Mouse (Mus musculus): ENCODE data around the gene Abcb6. TPM values are rescaled to one million over a fixed set of nuclear protein-coding genes. Genes with fewer than 3 reads are reported as not detected.
A peak's percentile ranks its signal among the peaks of the same experiment; 100 is the strongest.

Abcb6 gene
- polyA plus RNA-seq, 1 experiment from 2014 or later = 32.6 TPM

GRCm38 (mm10) chr1:75215785-75216184, 35.6 kb upstream of the Abcb6 start:
- Histone ChIP-seq H3K9me3 (no peaks in the 10 kb centered on the region), H3K4me3 (no peak overlapping the region), H3K36me3 (peaks cover 47% of the 10 kb centered on the region), H3K4me1 (replicated peaks) (peaks cover 42% of the 10 kb centered on the region), H3K27ac (no peak overlapping the region), H3K27me3 (ENCODE audit: insufficient read depth, poor library complexity, severe bottlenecking) (peaks cover 55% of the 10 kb centered on the region)
- no peak for DNase-seq (ENCODE audit: low spot score)
- WGBS = 94% methylated on average over 9 of the region's 9 CpGs

- Histone ChIP-seq H3K27me3 (ENCODE audit: insufficient read depth, poor library complexity, severe bottlenecking) (peaks cover 46% of the 10 kb centered on the region), H3K4me3 (no peak overlapping the region), H3K27ac (no peak overlapping the region), H3K4me1 (replicated peaks) (peaks cover 46% of the 10 kb centered on the region), H3K36me3 (peaks cover 47% of the 10 kb centered on the region), H3K9me3 (no peaks in the 10 kb centered on the region)
- DNase-seq (ENCODE audit: low spot score) = no peak
- whole genome bisulfite sequencing = 87% methylated on average over 5 of the region's 5 CpGs
Observed at GRCm38 (mm10) chr1:75214886-75215285, 34.7 kb upstream of the Abcb6 start.

GRCm38 (mm10) chr1:75214442-75214841, 34.2 kb upstream of the Abcb6 start:
- H3K4me1 ChIP-seq (replicated peaks) = peaks cover 46% of the 10 kb centered on the region
- no peak for DNase-seq (ENCODE audit: low spot score)
- H3K27ac ChIP-seq = no peak overlapping the region
- peaks cover 42% of the 10 kb centered on the region for H3K27me3 ChIP-seq (ENCODE audit: insufficient read depth, poor library complexity, severe bottlenecking)
- no peaks in the 10 kb centered on the region for H3K9me3 ChIP-seq
- H3K4me3 ChIP-seq = no peak overlapping the region
- 90% methylated on average over 2 of the region's 2 CpGs for WGBS
- H3K36me3 ChIP-seq = peaks cover 47% of the 10 kb centered on the region

- H3K4me3 ChIP-seq = no peak overlapping the region
- H3K4me1 ChIP-seq (replicated peaks) = peaks cover 44% of the 10 kb centered on the region
- 86% methylated on average over 7 of the region's 7 CpGs for WGBS
- no peaks in the 10 kb centered on the region for H3K9me3 ChIP-seq
- DNase-seq (ENCODE audit: low spot score) = no peak
- H3K27ac ChIP-seq = no peak overlapping the region
- peaks cover 47% of the 10 kb centered on the region for H3K36me3 ChIP-seq
- H3K27me3 ChIP-seq (ENCODE audit: insufficient read depth, poor library complexity, severe bottlenecking) = peaks cover 36% of the 10 kb centered on the region
Observed at GRCm38 (mm10) chr1:75213096-75213495, 32.9 kb upstream of the Abcb6 start.

- peaks cover 30% of the 10 kb centered on the region for H3K27me3 ChIP-seq (ENCODE audit: insufficient read depth, poor library complexity, severe bottlenecking)
- 71% methylated on average over 4 of the region's 4 CpGs for WGBS
- no peak overlapping the region for H3K27ac ChIP-seq
- no peaks in the 10 kb centered on the region for H3K9me3 ChIP-seq
- DNase-seq (ENCODE audit: low spot score) = no peak
- H3K4me1 ChIP-seq (replicated peaks) = peaks cover 42% of the 10 kb centered on the region
- peaks cover 47% of the 10 kb centered on the region for H3K36me3 ChIP-seq
- H3K4me3 ChIP-seq = no peak overlapping the region
Observed at GRCm38 (mm10) chr1:75212542-75212941, 32.4 kb upstream of the Abcb6 start.

- peaks cover 17% of the 10 kb centered on the region for H3K27me3 ChIP-seq (ENCODE audit: insufficient read depth, poor library complexity, severe bottlenecking)
- 13% methylated on average over 17 of the region's 17 CpGs for WGBS
- H3K36me3 ChIP-seq = peaks cover 46% of the 10 kb centered on the region
- peaks cover 42% of the 10 kb centered on the region for H3K4me1 ChIP-seq (replicated peaks)
- no peaks in the 10 kb centered on the region for H3K9me3 ChIP-seq
- peak overlapping the region; percentile 93 for H3K27ac ChIP-seq
- no peak for DNase-seq (ENCODE audit: low spot score)
- peak overlapping the region; percentile 89 for H3K4me3 ChIP-seq
Observed at GRCm38 (mm10) chr1:75211141-75211708, 31.0 kb upstream of the Abcb6 start.

- Histone ChIP-seq H3K4me3 (peak within 1 kb of the TSS; percentile 89), H3K4me1 (replicated peaks) (peaks cover 42% of the 10 kb centered on the region), H3K36me3 (peaks cover 38% of the 10 kb centered on the region), H3K9me3 (no peaks in the 10 kb centered on the region), H3K27ac (peak within 1 kb of the TSS; percentile 93), H3K27me3 (ENCODE audit: insufficient read depth, poor library complexity, severe bottlenecking) (peaks cover 9% of the 10 kb centered on the region)
- 6% methylated on average over 42 of the region's 42 CpGs for WGBS
- peak; percentile 97 for DNase-seq (ENCODE audit: low spot score)
Observed at GRCm38 (mm10) chr1:75210136-75211087, 30.2 kb upstream of the Abcb6 start, which contains the start of the genes Glb1l and Stk16. Gene Glb1l, minus strand, starts transcription at chr1:75210813. Gene Stk16, plus strand, starts transcription at chr1:75210838.

- 12% methylated on average over 34 of the region's 34 CpGs for WGBS
- Histone ChIP-seq H3K4me1 (replicated peaks) (peaks cover 42% of the 10 kb centered on the region), H3K9me3 (no peaks in the 10 kb centered on the region), H3K4me3 (peak overlapping the region; percentile 89), H3K27me3 (ENCODE audit: insufficient read depth, poor library complexity, severe bottlenecking) (peaks cover 7% of the 10 kb centered on the region), H3K36me3 (peaks cover 25% of the 10 kb centered on the region), H3K27ac (peak overlapping the region; percentile 69)
- DNase-seq (ENCODE audit: low spot score) = peak; percentile 23
Observed at GRCm38 (mm10) chr1:75208967-75209678, 28.9 kb upstream of the Abcb6 start.

- H3K27ac ChIP-seq = no peak overlapping the region
- no peaks in the 10 kb centered on the region for H3K9me3 ChIP-seq
- H3K4me1 ChIP-seq (replicated peaks) = no peaks in the 10 kb centered on the region
- no peaks in the 10 kb centered on the region for H3K27me3 ChIP-seq (ENCODE audit: insufficient read depth, poor library complexity, severe bottlenecking)
- no peak for DNase-seq (ENCODE audit: low spot score)
- H3K36me3 ChIP-seq = peaks cover 41% of the 10 kb centered on the region
- WGBS = 90% methylated on average over 1 of the region's 1 CpGs
- no peak overlapping the region for H3K4me3 ChIP-seq
Observed at GRCm38 (mm10) chr1:75201236-75201635, 21.0 kb upstream of the Abcb6 start.

- H3K9me3 ChIP-seq = no peaks in the 10 kb centered on the region
- WGBS = under 1% methylated on average over 19 of the region's 19 CpGs
- peak overlapping the region; percentile 89 for H3K4me3 ChIP-seq
- peak overlapping the region; percentile 91 for H3K27ac ChIP-seq
- DNase-seq (ENCODE audit: low spot score) = no peak
- peaks cover 31% of the 10 kb centered on the region for H3K4me1 ChIP-seq (replicated peaks)
- peaks cover 34% of the 10 kb centered on the region for H3K36me3 ChIP-seq
- H3K27me3 ChIP-seq (ENCODE audit: insufficient read depth, poor library complexity, severe bottlenecking) = no peaks in the 10 kb centered on the region
Observed at GRCm38 (mm10) chr1:75192452-75192851, 12.3 kb upstream of the Abcb6 start.

- Histone ChIP-seq H3K4me1 (replicated peaks) (peaks cover 31% of the 10 kb centered on the region), H3K27me3 (ENCODE audit: insufficient read depth, poor library complexity, severe bottlenecking) (no peaks in the 10 kb centered on the region), H3K9me3 (no peaks in the 10 kb centered on the region), H3K4me3 (peak within 1 kb of the TSS; percentile 89), H3K36me3 (peaks cover 34% of the 10 kb centered on the region), H3K27ac (peak within 1 kb of the TSS; percentile 91)
- WGBS = under 1% methylated on average over 56 of the region's 56 CpGs
- DNase-seq (ENCODE audit: low spot score) = peak; percentile 96
Observed at GRCm38 (mm10) chr1:75191622-75192402, 11.6 kb upstream of the Abcb6 start, which contains the start of the genes Ankzf1 and Atg9a. Gene Ankzf1, plus strand, starts transcription at chr1:75192151. Gene Atg9a, minus strand, starts transcription at chr1:75192196.

GRCm38 (mm10) chr1:75191258-75191621, 11.0 kb upstream of the Abcb6 start:
- H3K9me3 ChIP-seq = no peaks in the 10 kb centered on the region
- H3K27me3 ChIP-seq (ENCODE audit: insufficient read depth, poor library complexity, severe bottlenecking) = no peaks in the 10 kb centered on the region
- WGBS = 45% methylated on average over 5 of the region's 5 CpGs
- H3K36me3 ChIP-seq = peaks cover 34% of the 10 kb centered on the region
- peaks cover 31% of the 10 kb centered on the region for H3K4me1 ChIP-seq (replicated peaks)
- peak overlapping the region; percentile 91 for H3K27ac ChIP-seq
- peak overlapping the region; percentile 89 for H3K4me3 ChIP-seq
- DNase-seq (ENCODE audit: low spot score) = no peak
